Mouse (Mus musculus): ENCODE measurements around the gene E2f1.

- TF ChIP-seq POLR2A (IDR thresholded peaks at IDR 0.05; ENCODE audit: borderline replicate concordance, extremely low read depth, low read depth, low read length), result peak; percentile 71
- TF ChIP-seq CTCF (IDR thresholded peaks at IDR 0.05; ENCODE audit: insufficient read depth, low read length), result peak; percentile 30
Measured at GRCm38 (mm10) chr2:154613118-154614115, 43.7 kb upstream of the E2f1 start, which contains the start of the genes Zfp341 and 4930519P11Rik.
